Mouse (Mus musculus): ENCODE results near the gene Mospd2. TPM values are rescaled to one million over a fixed set of nuclear protein-coding genes. Genes with fewer than 3 reads are reported as not detected.

Gene Mospd2
- polyA plus RNA-seq, 1 experiment: 16.1 TPM

GRCm38 (mm10) chrX:164912186-164912585, 68.0 kb downstream of the Mospd2 start:
- no peak for TF ChIP-seq POLR2A (IDR thresholded peaks at IDR 0.05; ENCODE audit: borderline replicate concordance, extremely low read depth, insufficient read depth, insufficient read length, poor library complexity, severe bottlenecking)
- no peak for TF ChIP-seq CTCF (IDR thresholded peaks at IDR 0.05; ENCODE audit: borderline replicate concordance, extremely low read depth, insufficient read depth, insufficient read length)
- DNase-seq (ENCODE audit: low read depth): no peak

GRCm38 (mm10) chrX:164901847-164902246, 78.3 kb downstream of the Mospd2 start:
- TF ChIP-seq POLR2A (IDR thresholded peaks at IDR 0.05; ENCODE audit: borderline replicate concordance, extremely low read depth, insufficient read depth, insufficient read length, poor library complexity, severe bottlenecking): no peak

GRCm38 (mm10) chrX:164899805-164900204, 80.4 kb downstream of the Mospd2 start:
- TF ChIP-seq POLR2A (IDR thresholded peaks at IDR 0.05; ENCODE audit: borderline replicate concordance, extremely low read depth, insufficient read depth, insufficient read length, poor library complexity, severe bottlenecking) (no peak), CTCF (IDR thresholded peaks at IDR 0.05; ENCODE audit: borderline replicate concordance, extremely low read depth, insufficient read depth, insufficient read length) (no peak)
- DNase-seq (ENCODE audit: low read depth): no peak

More at GRCm38 (mm10) chrX:164901847-164902246, 78.3 kb downstream of the Mospd2 start:
- DNase-seq (ENCODE audit: low read depth): no peak

GRCm38 (mm10) chrX:164886260-164886659, 93.9 kb downstream of the Mospd2 start:
- no peak for DNase-seq (ENCODE audit: low read depth)
- TF ChIP-seq POLR2A (IDR thresholded peaks at IDR 0.05; ENCODE audit: borderline replicate concordance, extremely low read depth, insufficient read depth, insufficient read length, poor library complexity, severe bottlenecking) (no peak), CTCF (IDR thresholded peaks at IDR 0.05; ENCODE audit: borderline replicate concordance, extremely low read depth, insufficient read depth, insufficient read length) (no peak)

Other genes starting within 250 kb of the Mospd2 start
- gene Fancb, start 217 bp upstream of the Mospd2 start, polyA plus RNA-seq (2012; rRNA removed): 2.4 and 2.9 TPM in 2 replicates
- not detected in 2 replicates for gene Gm17604, start 24.5 kb upstream of the Mospd2 start, polyA plus RNA-seq (2012; rRNA removed)

All from brain, embryonic 14.5 days (tissue).